Mouse (Mus musculus) C2C12 (cell line): ENCODE results near the gene Gm13199. TPM values are rescaled to one million over a fixed set of nuclear protein-coding genes. Genes with fewer than 3 reads are reported as not detected.

ENCODE experiments used
- H3K27me3 ChIP-seq: one replicate; pipeline ENCODE4 v1.6.1; 2011; ENCODE audit not compliant: control insufficient read depth, insufficient read depth, insufficient read length
- H3K36me3 ChIP-seq: one replicate; pipeline ENCODE4 v1.6.1; 2011; ENCODE audit not compliant: control insufficient read depth, insufficient read depth
- H3K4me3 ChIP-seq: one replicate; pipeline ENCODE4 v1.5.1; 2011; ENCODE audit warnings: mild to moderate bottlenecking, control low read depth; ENCODE audit not compliant: poor library complexity, insufficient read depth, severe bottlenecking
- H3K79me2 ChIP-seq: one replicate; pipeline ENCODE4 v1.6.1; 2011; ENCODE audit not compliant: control insufficient read depth, insufficient read depth
- H3K79me3 ChIP-seq: one replicate; pipeline ENCODE4 v1.6.1; 2011; ENCODE audit warnings: low read depth, control low read depth
- H3ac ChIP-seq: one replicate; pipeline ENCODE3; 2011; ENCODE audit warnings: low read depth; ENCODE audit not compliant: control insufficient read depth, insufficient read length
- CEBPB ChIP-seq: IDR thresholded peaks from one replicate; pipeline ENCODE4 v1.6.1; 2011; ENCODE audit warnings: low read depth, mild to moderate bottlenecking, control low read depth, moderate library complexity
- CTCF ChIP-seq: IDR thresholded peaks from one replicate; pipeline ENCODE4 v1.5.1; 2011; ENCODE audit not compliant: control insufficient read depth, insufficient read depth, insufficient read length
- FOSL1 ChIP-seq: IDR thresholded peaks from one replicate; pipeline ENCODE4 v1.8.0; 2011; ENCODE audit warnings: mild to moderate bottlenecking, low read length; ENCODE audit not compliant: poor library complexity, insufficient read depth, severe bottlenecking
- MAX ChIP-seq: IDR thresholded peaks from one replicate; pipeline ENCODE4 v1.6.1; 2011; ENCODE audit warnings: mild to moderate bottlenecking, control low read depth
- MYOD1 ChIP-seq: IDR thresholded peaks from one replicate; pipeline ENCODE4 v1.6.1; 2011; ENCODE audit warnings: low read depth; ENCODE audit not compliant: control insufficient read depth, insufficient read length
- MYOG ChIP-seq: IDR thresholded peaks from one replicate; pipeline ENCODE4 v1.6.1; 2011; ENCODE audit not compliant: control insufficient read depth, insufficient read length; ENCODE audit errors: extremely low read depth
- USF1 ChIP-seq: IDR thresholded peaks from one replicate; pipeline ENCODE4 v1.6.1; 2011; ENCODE audit warnings: low read depth, mild to moderate bottlenecking, control low read depth, moderate library complexity
- long read RNA-seq, 2 experiments: library from polyadenylated mRNA; unstranded; transcript quantifications; one replicate each; pipeline ENCODE4 v2.0.0; 2019 to 2020
- polyA plus RNA-seq: library from polyadenylated mRNA; unstranded; fragments of >200 nt; fragmentation: generic; extraction: Trizol; gene quantifications from one replicate; pipeline ENCODE4 v1.2.1, GENCODE M21; 2012; ENCODE audit warnings: missing spikeins

Gene Gm13199
- 0.40 TPM for polyA plus RNA-seq
- long read RNA-seq, experiment 1 = 0 reads
- long read RNA-seq, experiment 2 = 0 reads

DNA sequence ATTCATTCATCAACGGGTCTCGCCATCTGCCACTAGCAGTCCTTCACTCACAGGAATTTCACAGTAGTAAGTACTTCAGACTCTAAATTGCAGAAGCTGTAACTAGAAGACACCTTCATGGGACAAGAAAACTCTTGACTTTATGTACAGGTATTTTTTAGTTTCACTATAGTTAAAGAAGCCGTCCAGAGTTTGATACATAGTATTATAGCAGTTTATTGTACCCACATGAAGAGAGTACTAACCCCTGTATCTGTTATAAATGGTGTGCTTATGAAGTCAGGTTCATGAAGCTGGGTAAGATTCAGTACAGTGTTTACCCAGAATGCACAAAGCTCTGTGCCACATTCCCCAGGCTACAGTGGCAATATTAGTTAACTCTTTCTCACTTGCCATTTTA is at the start of gene Gm13199:
TSS of gene Gm13199 (minus strand) at position 101 of the 400 bp plus-strand sequence.
- Histone ChIP-seq H3K36me3 (peaks cover 96% of the 10 kb centered on the region), H3K27me3 (no peaks in the 10 kb centered on the region), H3K79me3 (no peaks in the 10 kb centered on the region), H3K79me2 (no peaks in the 10 kb centered on the region), H3K4me3 (no peak within 1 kb of the TSS), H3ac (no peak within 1 kb of the TSS)
- TF ChIP-seq MAX (no peak), CTCF (no peak), USF1 (no peak), FOSL1 (no peak), MYOD1 (no peak), MYOG (no peak), CEBPB (no peak)

- TF ChIP-seq MYOG (no peak), CEBPB (no peak), MAX (no peak), MYOD1 (no peak), CTCF (no peak), FOSL1 (no peak), USF1 (no peak)
- no peaks in the 10 kb centered on the region for H3K27me3 ChIP-seq
- no peaks in the 10 kb centered on the region for H3K79me2 ChIP-seq
- H3K79me3 ChIP-seq = no peaks in the 10 kb centered on the region
- H3K4me3 ChIP-seq = no peak overlapping the region
- no peaks in the 10 kb centered on the region for H3K36me3 ChIP-seq
- H3ac ChIP-seq = no peak overlapping the region
These were observed 48.7 kb upstream of the Gm13199 start for GRCm38 (mm10) chr2:5911282-5911965.

- Histone ChIP-seq H3K79me2 (no peaks in the 10 kb centered on the region), H3K36me3 (no peaks in the 10 kb centered on the region), H3K4me3 (no peak overlapping the region), H3K79me3 (no peaks in the 10 kb centered on the region), H3K27me3 (peaks cover 4% of the 10 kb centered on the region), H3ac (no peak overlapping the region)
- TF ChIP-seq MAX (no peak), CTCF (peak; percentile 13), MYOD1 (no peak), CEBPB (no peak), FOSL1 (no peak), USF1 (no peak), MYOG (no peak)
These were observed 43.9 kb upstream of the Gm13199 start for GRCm38 (mm10) chr2:5906625-5907024.

DNA sequence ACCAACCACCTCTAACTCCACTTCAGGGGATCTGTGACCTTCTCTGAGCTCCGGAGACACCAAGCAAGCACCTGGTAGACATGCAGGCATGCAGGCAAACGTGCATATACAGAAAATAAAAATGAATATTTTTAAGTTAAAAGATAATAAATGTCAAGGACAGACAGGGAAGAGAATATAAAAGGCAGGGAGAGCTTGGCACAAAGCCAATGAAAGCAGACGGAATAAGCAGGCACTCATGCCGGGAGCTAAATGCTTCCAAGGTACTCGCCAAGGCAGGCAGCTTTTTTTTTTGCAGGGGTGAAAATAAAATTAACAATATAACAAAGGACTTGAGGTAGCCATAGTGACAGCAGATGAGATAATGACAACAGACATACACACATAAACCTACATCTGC is 43.4 kb upstream of the Gm13199 start:
- peaks cover 4% of the 10 kb centered on the region for H3K27me3 ChIP-seq
- no peaks in the 10 kb centered on the region for H3K36me3 ChIP-seq
- H3ac ChIP-seq = no peak overlapping the region
- H3K79me3 ChIP-seq = no peaks in the 10 kb centered on the region
- no peaks in the 10 kb centered on the region for H3K79me2 ChIP-seq
- no peak for TF ChIP-seq MYOD1
- no peak for TF ChIP-seq MAX
- no peak overlapping the region for H3K4me3 ChIP-seq

- Histone ChIP-seq H3K79me2 (no peaks in the 10 kb centered on the region), H3K79me3 (no peaks in the 10 kb centered on the region), H3ac (no peak overlapping the region), H3K27me3 (no peaks in the 10 kb centered on the region), H3K36me3 (no peaks in the 10 kb centered on the region), H3K4me3 (no peak overlapping the region)
- peak; percentile 31 for TF ChIP-seq CTCF
- TF ChIP-seq CEBPB = no peak
These were observed 37.4 kb upstream of the Gm13199 start for GRCm38 (mm10) chr2:5900145-5900544.

DNA sequence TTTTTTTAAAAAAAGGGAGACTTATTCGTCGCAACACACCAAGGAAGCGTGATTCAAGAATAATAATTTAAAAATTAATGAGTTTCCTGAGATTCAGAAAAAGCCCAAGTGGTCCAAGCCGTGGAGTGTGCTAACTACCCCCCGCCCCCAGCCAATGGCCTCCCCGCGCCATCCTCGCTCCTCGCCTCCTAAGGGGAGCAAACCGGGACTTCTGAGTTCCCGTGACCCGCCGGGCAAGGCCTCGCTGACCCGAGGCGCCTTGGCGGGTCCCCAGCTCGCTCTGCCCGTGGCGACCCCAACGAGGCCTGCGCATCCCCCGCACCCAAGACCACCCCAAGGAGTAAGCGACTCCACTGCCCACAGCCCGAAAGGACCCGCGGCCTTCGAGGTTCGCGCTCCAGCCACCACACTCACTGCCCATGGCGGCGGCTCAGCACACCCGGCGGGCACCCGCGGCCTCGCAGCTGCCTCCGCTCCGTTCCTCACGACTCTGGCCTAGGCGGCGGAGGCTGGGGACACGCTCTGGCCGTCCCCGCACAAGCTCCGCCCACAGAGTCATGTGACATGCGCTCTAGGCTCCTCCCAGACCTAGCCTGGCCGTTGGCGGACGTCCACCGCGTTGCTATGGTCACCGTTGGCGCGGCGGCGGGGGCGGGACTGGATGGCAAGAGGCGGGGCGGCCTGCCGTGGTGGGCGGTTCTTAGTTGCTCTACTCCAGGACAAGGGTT is 32.3 kb upstream of the Gm13199 start, which contains the start of gene Sec61a2:
TSS of gene Sec61a2 (minus strand) at position 590 of the 728 bp plus-strand sequence.
- Histone ChIP-seq H3K4me3 (peak within 1 kb of the TSS; percentile 88), H3K27me3 (no peaks in the 10 kb centered on the region), H3K36me3 (peaks cover 25% of the 10 kb centered on the region), H3K79me3 (peaks cover 19% of the 10 kb centered on the region), H3K79me2 (peaks cover 50% of the 10 kb centered on the region), H3ac (peak within 1 kb of the TSS; percentile 97)
- TF ChIP-seq CTCF (no peak), USF1 (peak; percentile 77), MAX (peak; percentile 68), MYOD1 (no peak)
